Mouse (Mus musculus) midbrain, embryonic 12.5 days (tissue): ENCODE measurements around the gene Kcnj15. TPM values are rescaled to one million over a fixed set of nuclear protein-coding genes. Genes with fewer than 3 reads are reported as not detected.

Experiments
- ATAC-seq: fragments of 200-750 bp; cut with Nextera tagmentation; 2 replicates; pipeline ENCODE4 v1.8.0; 2017; ENCODE audit warnings: low read depth, moderate TSS enrichment, moderate library complexity; ENCODE audit not compliant: low FRiP score
- H3K27ac ChIP-seq: fragments of 300-500 bp; sonication (generic); replicated peaks from 2 replicates; pipeline ENCODE4 v1.5.1; 2016; ENCODE audit warnings: mild to moderate bottlenecking
- H3K27me3 ChIP-seq: fragments of 300-500 bp; sonication (generic); 2 replicates; pipeline ENCODE4 v1.6.1; 2016; ENCODE audit warnings: mild to moderate bottlenecking
- H3K36me3 ChIP-seq: fragments of 300-500 bp; sonication (generic); 2 replicates; pipeline ENCODE4 v1.6.1; 2016
- H3K4me1 ChIP-seq: fragments of 300-500 bp; sonication (generic); 2 replicates; pipeline ENCODE4 v1.6.1; 2016
- H3K4me2 ChIP-seq: fragments of 300-500 bp; sonication (generic); replicated peaks from 2 replicates; pipeline ENCODE4 v1.6.1; 2016; ENCODE audit warnings: mild to moderate bottlenecking, moderate library complexity
- H3K4me3 ChIP-seq: fragments of 300-500 bp; sonication (generic); 2 replicates; pipeline ENCODE4 v1.5.1; 2016; ENCODE audit warnings: mild to moderate bottlenecking
- H3K9ac ChIP-seq: fragments of 300-500 bp; sonication (generic); replicated peaks from 2 replicates; pipeline ENCODE4 v1.6.1; 2016; ENCODE audit warnings: mild to moderate bottlenecking, moderate library complexity
- H3K9me3 ChIP-seq: fragments of 300-500 bp; sonication (generic); 2 replicates; pipeline ENCODE4 v1.6.1; 2016; ENCODE audit warnings: mild to moderate bottlenecking
- WGBS: fragments of 180-500 bp; shearing (Covaris S2); methylation state at CpG from one replicate; pipeline ENCODE4 v1.1.7; 2016; 5-methylcytosine and 5-hydroxymethylcytosine counted together
- polyA plus RNA-seq: library from polyadenylated mRNA; unstranded; fragments of >200 nt; fragmentation: Nextera tagmentation; extraction: Ambion mirVana; gene quantifications from 2 replicates; pipeline ENCODE4 v1.2.1, GENCODE M21; 2016

Kcnj15 gene
- polyA plus RNA-seq, 1 experiment from 2014 or later, result 0.19 TPM

DNA sequence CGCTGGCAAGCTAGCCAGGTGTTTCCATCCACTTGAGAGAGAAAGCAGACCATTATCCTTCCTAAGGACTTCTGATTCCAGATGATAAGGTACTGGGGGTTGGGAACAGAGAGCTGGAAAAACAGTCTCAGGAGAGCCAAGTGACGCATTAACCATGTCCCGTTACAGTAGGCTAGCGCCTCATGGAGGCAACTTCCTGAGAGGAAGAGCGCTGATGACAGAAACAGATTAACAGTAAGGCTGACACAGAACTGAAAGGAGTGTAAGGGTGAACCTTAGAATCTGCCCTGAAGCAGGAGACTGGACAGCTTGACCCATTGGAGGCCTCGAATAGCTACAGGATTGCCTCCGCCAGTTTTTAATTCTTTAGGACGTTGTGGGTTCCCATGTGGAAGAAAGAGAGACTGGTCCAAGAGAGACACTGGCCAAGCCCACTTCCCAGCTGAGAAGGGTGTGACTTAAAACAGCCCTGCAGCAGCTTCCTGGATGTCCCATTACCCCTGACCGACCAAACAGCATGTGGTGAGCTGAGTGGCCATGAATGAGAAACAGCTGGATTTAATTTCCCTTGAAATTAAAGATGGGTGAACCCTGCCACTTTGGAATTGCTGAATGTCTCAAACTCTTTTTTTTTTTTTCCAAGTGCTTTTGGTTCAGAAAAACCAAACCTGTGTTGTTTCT is 64.7 kb downstream of the Kcnj15 start:
- Histone ChIP-seq H3K27me3 (no peaks in the 10 kb centered on the region), H3K4me3 (no peak overlapping the region), H3K27ac (no peak overlapping the region), H3K36me3 (no peaks in the 10 kb centered on the region), H3K4me2 (no peak overlapping the region), H3K9me3 (no peaks in the 10 kb centered on the region), H3K9ac (no peak overlapping the region), H3K4me1 (no peaks in the 10 kb centered on the region)
- ATAC-seq, result no peak
- WGBS, result 77% methylated on average over 9 of the region's 9 CpGs

DNA sequence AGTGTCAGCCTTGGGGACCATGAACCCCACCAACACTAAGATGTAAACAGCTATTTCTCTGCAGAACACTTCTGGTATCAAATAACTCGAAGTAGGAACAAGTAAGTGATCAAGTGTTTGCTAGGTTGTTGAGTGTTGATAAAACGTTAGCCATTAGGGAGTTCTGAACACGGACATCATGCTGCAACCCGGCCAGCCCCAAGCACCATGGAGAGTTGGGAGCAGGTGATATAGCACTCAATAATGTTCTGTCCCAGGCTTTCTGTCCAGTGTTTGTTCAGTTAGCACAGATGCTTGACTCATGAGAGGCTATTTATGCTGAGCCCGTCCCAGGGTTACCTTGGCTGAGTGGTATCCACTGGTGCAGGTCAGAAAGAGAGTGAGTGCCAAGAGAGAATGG is 74.8 kb downstream of the Kcnj15 start:
- WGBS, result 88% methylated on average over 5 of the region's 5 CpGs
- Histone ChIP-seq H3K4me3 (no peak overlapping the region), H3K36me3 (no peaks in the 10 kb centered on the region), H3K27me3 (no peaks in the 10 kb centered on the region), H3K9me3 (no peaks in the 10 kb centered on the region), H3K4me1 (no peaks in the 10 kb centered on the region), H3K9ac (no peak overlapping the region), H3K27ac (no peak overlapping the region), H3K4me2 (no peak overlapping the region)
- no peak for ATAC-seq

DNA sequence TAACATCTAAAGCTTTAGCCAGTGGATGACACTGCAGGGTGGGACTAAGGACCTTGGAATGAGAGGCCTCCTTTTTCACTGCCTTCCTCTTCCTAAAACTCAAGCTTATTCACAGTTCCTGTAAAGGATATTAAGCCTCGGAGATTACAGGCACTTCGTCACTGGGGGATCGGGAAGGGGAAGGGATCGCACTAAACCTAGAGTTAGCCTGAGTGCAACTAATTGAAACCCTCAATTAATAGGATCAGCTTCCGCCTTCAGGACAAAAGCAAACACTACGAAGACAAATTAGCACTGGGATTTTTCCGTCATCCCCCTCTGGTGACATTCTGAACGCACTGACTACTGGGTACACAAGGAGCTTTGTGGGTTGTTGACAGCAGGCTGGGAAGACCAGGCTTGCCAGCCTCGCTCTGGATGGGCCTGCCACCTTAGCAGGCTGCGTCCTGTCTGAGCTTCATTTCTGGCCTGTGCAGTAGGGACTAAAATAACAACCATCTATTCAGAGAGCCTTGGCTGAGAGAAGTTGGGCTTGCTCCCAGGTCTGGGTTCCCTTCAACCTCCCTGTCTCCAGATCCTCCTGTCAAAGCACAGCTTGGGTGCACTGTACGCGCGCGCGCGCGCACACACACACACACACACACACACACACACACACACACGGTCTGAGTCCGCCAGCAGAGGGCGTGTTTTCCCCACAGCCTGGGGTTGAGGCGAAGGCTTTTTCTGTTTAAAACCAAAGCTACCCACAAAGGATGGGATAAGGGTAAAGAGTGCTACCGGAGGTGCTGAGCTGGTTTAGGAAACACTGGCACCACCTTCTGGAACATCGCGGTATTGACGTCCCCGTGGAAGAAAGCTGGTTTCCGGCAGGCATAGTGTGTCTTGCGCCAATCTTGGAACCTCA is 83.8 kb downstream of the Kcnj15 start:
- Histone ChIP-seq H3K36me3 (no peaks in the 10 kb centered on the region), H3K9me3 (no peaks in the 10 kb centered on the region), H3K27ac (no peak overlapping the region), H3K4me2 (peak overlapping the region; percentile 40), H3K27me3 (peaks cover 4% of the 10 kb centered on the region; the same call in 1 of the 2 replicates), H3K4me3 (no peak overlapping the region), H3K4me1 (peaks cover 9% of the 10 kb centered on the region), H3K9ac (no peak overlapping the region)
- 29% methylated on average over 28 of the region's 28 CpGs for WGBS
- peak; percentile 88 for ATAC-seq

DNA sequence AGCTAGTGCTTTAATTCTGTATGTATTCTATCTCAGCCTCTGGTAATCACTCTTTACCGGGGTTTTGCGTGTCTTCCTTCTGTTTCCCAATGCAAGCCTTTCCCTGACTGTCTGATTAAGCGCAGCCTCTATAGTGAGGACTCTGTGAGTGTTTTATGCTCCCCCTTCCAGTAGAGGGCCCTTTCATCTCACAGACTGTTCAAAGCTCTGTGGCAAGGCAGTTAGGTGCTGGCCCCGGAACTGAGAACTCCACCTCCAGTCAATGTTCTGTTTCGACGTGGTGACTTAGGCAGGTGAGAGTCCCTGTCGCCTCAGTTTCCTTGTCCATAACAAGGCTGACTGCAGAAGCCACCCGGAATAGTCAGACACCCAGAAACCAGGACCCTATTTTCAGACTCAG is 84.7 kb downstream of the Kcnj15 start:
- H3K4me2 ChIP-seq, result no peak overlapping the region
- peaks cover 9% of the 10 kb centered on the region for H3K4me1 ChIP-seq
- 78% methylated on average over 8 of the region's 8 CpGs for WGBS
- H3K36me3 ChIP-seq, result no peaks in the 10 kb centered on the region
- H3K9me3 ChIP-seq, result no peaks in the 10 kb centered on the region
- H3K27me3 ChIP-seq, result peaks cover 4% of the 10 kb centered on the region; the same call in 1 of the 2 replicates
- H3K27ac ChIP-seq, result no peak overlapping the region
- no peak overlapping the region for H3K9ac ChIP-seq
- ATAC-seq, result no peak
- H3K4me3 ChIP-seq, result no peak overlapping the region

DNA sequence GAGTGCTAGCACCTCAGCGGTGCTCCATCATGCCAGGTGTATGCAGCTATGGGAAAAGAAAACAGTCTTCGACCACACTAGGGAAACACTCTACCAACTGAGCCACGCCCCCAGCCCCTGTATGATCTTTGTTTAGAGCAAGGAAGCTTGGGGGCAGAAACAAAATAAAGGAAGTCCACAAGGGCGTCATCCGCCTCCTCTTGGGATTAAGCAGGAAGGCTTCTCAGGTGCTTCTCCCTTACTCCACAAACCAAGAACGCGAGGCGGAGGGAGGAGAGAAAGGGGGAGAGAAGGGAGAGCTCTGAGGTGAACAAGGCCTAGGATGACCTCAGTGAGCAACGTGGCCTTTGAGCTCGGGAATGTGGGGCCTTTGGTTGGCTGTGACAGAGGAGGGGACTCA is 87.6 kb downstream of the Kcnj15 start:
- ATAC-seq, result no peak
- WGBS, result 73% methylated on average over 10 of the region's 10 CpGs

DNA sequence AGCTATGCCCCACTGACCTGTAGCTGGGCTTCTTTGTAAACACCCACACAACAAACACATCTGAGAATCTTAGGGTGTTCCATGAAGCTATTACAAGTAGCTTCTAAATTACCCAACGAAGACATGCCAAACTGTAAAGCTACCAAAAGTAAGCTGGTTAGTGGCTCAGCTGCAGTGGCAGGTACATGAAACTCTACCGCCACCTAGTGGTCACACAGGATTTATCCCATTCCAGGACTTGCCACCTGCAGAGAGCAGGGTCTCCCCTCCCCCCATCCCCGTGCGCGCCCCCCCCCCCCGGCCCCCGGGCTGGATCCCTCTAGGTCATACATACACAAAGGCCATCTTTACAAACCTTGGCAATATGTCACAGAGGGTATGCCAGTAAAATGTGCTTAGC is 88.5 kb downstream of the Kcnj15 start:
- Histone ChIP-seq H3K4me3 (no peak overlapping the region), H3K27me3 (peaks cover 4% of the 10 kb centered on the region), H3K4me2 (no peak overlapping the region), H3K9me3 (no peaks in the 10 kb centered on the region), H3K36me3 (no peaks in the 10 kb centered on the region), H3K27ac (no peak overlapping the region), H3K4me1 (peaks cover 5% of the 10 kb centered on the region), H3K9ac (no peak overlapping the region)
- WGBS, result 3% methylated on average over 7 of the region's 7 CpGs
- ATAC-seq, result 0 out of 2 replicates have a peak, but pooled peaks have one; percentile 19

More for the DNA sequence above, 87.6 kb downstream of the Kcnj15 start:
- Histone ChIP-seq H3K36me3 (no peaks in the 10 kb centered on the region), H3K27ac (no peak overlapping the region), H3K9me3 (no peaks in the 10 kb centered on the region), H3K9ac (no peak overlapping the region), H3K4me2 (no peak overlapping the region), H3K4me1 (peaks cover 9% of the 10 kb centered on the region), H3K4me3 (no peak overlapping the region), H3K27me3 (peaks cover 4% of the 10 kb centered on the region)

DNA sequence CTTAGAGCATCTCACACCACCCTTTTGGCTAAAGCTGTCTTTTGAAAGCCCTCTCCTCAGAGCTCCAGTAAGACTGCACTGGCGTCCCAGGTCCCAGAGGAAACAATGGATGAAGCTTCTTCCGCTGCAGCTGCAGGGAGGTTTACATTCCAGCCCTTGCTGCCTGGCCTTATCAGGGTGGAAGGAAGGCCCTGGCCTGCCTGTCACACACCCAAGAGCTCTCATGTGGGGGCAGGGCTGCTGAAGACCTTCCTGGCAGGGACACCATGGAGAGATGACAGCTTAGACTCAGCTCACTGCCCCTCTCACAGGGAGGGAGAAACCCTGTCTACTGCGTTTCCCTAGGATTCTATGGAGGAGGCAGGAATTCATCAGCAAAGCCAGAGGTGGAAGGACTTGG is 89.8 kb downstream of the Kcnj15 start:
- Histone ChIP-seq H3K9ac (no peak overlapping the region), H3K4me2 (no peak overlapping the region), H3K9me3 (no peaks in the 10 kb centered on the region), H3K4me3 (no peak overlapping the region), H3K4me1 (no peaks in the 10 kb centered on the region), H3K27me3 (peaks cover 4% of the 10 kb centered on the region), H3K36me3 (no peaks in the 10 kb centered on the region), H3K27ac (no peak overlapping the region)
- ATAC-seq, result no peak
- WGBS, result 4% methylated on average over 3 of the region's 3 CpGs

DNA sequence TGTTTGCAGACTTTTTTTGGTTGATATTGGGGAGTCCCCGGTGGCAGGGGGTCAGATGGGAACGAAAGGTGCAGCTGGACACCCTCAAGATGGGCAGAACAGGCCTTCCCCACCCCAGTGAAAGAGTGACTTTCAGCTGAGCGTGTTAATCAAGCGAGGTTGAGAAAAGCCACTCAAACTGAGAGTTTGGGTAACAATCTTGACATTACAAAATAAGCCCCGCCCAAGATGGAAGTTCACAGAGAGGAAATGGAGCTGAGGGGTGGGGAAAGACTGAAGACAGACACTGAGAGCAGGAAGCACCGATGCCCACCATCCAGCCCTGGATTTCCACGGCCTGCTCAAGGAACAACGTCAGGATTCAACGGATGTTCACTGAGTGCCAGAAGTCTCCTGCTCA is 91.2 kb downstream of the Kcnj15 start:
- H3K36me3 ChIP-seq, result no peaks in the 10 kb centered on the region
- no peak overlapping the region for H3K4me3 ChIP-seq
- H3K27ac ChIP-seq, result no peak overlapping the region
- no peaks in the 10 kb centered on the region for H3K4me1 ChIP-seq
- 91% methylated on average over 9 of the region's 9 CpGs for WGBS
- no peak for ATAC-seq
- no peak overlapping the region for H3K9ac ChIP-seq
- no peak overlapping the region for H3K4me2 ChIP-seq
- no peaks in the 10 kb centered on the region; the same call in 1 of the 2 replicates for H3K27me3 ChIP-seq
- H3K9me3 ChIP-seq, result no peaks in the 10 kb centered on the region

DNA sequence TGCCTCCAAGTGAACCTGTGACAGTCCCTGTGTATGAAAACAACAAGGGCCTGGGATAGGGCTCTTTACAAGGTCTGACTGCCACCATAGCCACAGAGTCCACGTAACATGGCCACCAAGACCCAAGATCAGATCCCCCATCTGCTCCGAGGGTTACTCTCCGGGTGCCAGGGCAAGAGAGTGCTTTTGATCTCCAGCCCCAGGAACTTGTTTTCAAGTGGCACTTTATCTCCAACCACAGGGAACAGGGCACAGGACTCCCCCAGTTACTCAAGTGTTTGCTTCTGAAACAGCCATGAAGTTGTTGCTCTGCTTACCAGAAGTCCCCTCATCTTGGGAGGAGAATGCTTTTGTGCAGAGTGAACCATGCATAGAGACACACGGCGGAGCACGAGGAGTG is 92.0 kb downstream of the Kcnj15 start:
- no peaks in the 10 kb centered on the region for H3K9me3 ChIP-seq
- 84% methylated on average over 6 of the region's 6 CpGs for WGBS
- H3K4me1 ChIP-seq, result no peaks in the 10 kb centered on the region
- H3K27me3 ChIP-seq, result no peaks in the 10 kb centered on the region; the same call in 1 of the 2 replicates
- ATAC-seq, result no peak
- no peak overlapping the region for H3K4me2 ChIP-seq
- H3K4me3 ChIP-seq, result no peak overlapping the region
- H3K36me3 ChIP-seq, result no peaks in the 10 kb centered on the region
- no peak overlapping the region for H3K9ac ChIP-seq
- no peak overlapping the region for H3K27ac ChIP-seq

DNA sequence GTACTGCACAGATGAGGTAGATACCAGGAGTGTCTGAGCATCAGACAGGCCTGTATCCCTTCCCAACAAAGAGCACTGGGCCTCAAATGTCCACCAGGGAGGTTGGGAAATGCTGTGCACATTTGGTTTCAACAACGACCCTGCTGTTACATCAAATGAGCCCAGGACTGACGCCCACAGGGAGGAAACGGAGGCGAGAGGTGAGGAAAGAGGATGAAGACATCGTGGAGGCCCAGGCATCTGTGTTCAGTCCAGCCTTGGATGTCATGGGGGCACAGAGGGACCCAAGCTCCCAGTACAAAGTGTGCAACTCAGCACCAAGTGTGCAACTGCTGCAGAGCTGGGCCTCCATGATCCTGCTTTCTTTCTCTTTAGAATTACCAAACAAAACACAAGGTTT is 92.4 kb downstream of the Kcnj15 start:
- Histone ChIP-seq H3K27ac (no peak overlapping the region), H3K27me3 (no peaks in the 10 kb centered on the region; the same call in none of the 2 replicates), H3K4me3 (no peak overlapping the region), H3K4me1 (no peaks in the 10 kb centered on the region), H3K4me2 (no peak overlapping the region), H3K36me3 (no peaks in the 10 kb centered on the region), H3K9ac (no peak overlapping the region), H3K9me3 (no peaks in the 10 kb centered on the region)
- ATAC-seq, result no peak
- WGBS, result 78% methylated on average over 5 of the region's 5 CpGs
